Mouse (Mus musculus) cerebellum, postnatal 4 days (tissue): ENCODE data around the gene Olfr175-ps1.

ENCODE experiments used
- DNase-seq, 2 experiments: peaks; one replicate each; pipeline ENCODE4 v3.0.0; 2022; ENCODE audit warnings: low spot score in 2 of 2, mixed read lengths in 1 of 2

Gene Olfr175-ps1

GRCm38 (mm10) chr16:58826732-58827319 lies at the start of gene Olfr175-ps1:
Olfr175-ps1 (minus strand) TSS chr16:58826782.
- no peak for DNase-seq

GRCm38 (mm10) chr16:58874668-58875067 lies 48.1 kb upstream of the Olfr175-ps1 start, which contains the start of gene Olfr177:
Olfr177 (minus strand) TSS chr16:58874768.
- no peak for DNase-seq

- DNase-seq, result no peak
These were observed 34.9 kb upstream of the Olfr175-ps1 start for GRCm38 (mm10) chr16:58861479-58861878.

GRCm38 (mm10) chr16:58860032-58860737 lies 33.6 kb upstream of the Olfr175-ps1 start:
- no peak for DNase-seq

GRCm38 (mm10) chr16:58800168-58800567 lies 26.4 kb downstream of the Olfr175-ps1 start, which contains the start of gene Olfr173:
Olfr173 (minus strand) TSS chr16:58800268.
- DNase-seq, result no peak
